Mouse (Mus musculus) c-Kit-positive CD71-positive TER-119-negative erythroid progenitor cells, embryonic 14.5 days (primary cell): ENCODE measurements at regions not wholly inside any gene's neighbourhood (a gene's known extent, or its start where the extent isn't known, plus 50 kb on each side); places are given as distances from the start of the nearest gene placed in this dataset.
A peak's percentile ranks its signal among the peaks of the same experiment; 100 is the strongest.

Source experiments
- DNase-seq: peaks from one replicate; pipeline ENCODE4 v3.0.0-alpha.2; 2013; ENCODE audit warnings: low read depth

GRCm38 (mm10) chr3:133599731-133600130 is 54.8 kb upstream of the Tet2 start:
- no peak for DNase-seq

- DNase-seq, result no peak
Measured at GRCm38 (mm10) chr3:133600447-133601220, 55.7 kb upstream of the Tet2 start.

GRCm38 (mm10) chr3:133605460-133605859 is 60.5 kb upstream of the Tet2 start:
- no peak for DNase-seq

GRCm38 (mm10) chr3:133608845-133609261 is 63.9 kb upstream of the Tet2 start:
- DNase-seq, result no peak

- peak; percentile 46 for DNase-seq
Measured at GRCm38 (mm10) chr3:133613836-133614711, 69.1 kb upstream of the Tet2 start.

GRCm38 (mm10) chr3:133614712-133615426 is 69.9 kb upstream of the Tet2 start:
- no peak for DNase-seq

GRCm38 (mm10) chr3:133617036-133617435 is 72.1 kb upstream of the Tet2 start:
- DNase-seq, result no peak

GRCm38 (mm10) chr3:133618491-133618890 is 73.6 kb upstream of the Tet2 start:
- DNase-seq, result no peak

- peak; percentile 38 for DNase-seq
Measured at GRCm38 (mm10) chr3:133623201-133623744, 78.3 kb upstream of the Tet2 start.

- DNase-seq, result peak; percentile 39
Measured at GRCm38 (mm10) chr3:133624079-133624875, 79.3 kb upstream of the Tet2 start.

GRCm38 (mm10) chr3:133625046-133625445 is 80.1 kb upstream of the Tet2 start:
- no peak for DNase-seq

- DNase-seq, result no peak
Measured at GRCm38 (mm10) chr3:133626442-133626841, 81.5 kb upstream of the Tet2 start.

GRCm38 (mm10) chr3:133627116-133627844 is 82.3 kb upstream of the Tet2 start:
- no peak for DNase-seq

GRCm38 (mm10) chr3:133634306-133634705 is 89.4 kb upstream of the Tet2 start:
- no peak for DNase-seq

GRCm38 (mm10) chr3:133645604-133646003 is 100.7 kb upstream of the Tet2 start:
- no peak for DNase-seq

GRCm38 (mm10) chr3:133646449-133647059 is 101.6 kb upstream of the Tet2 start:
- no peak for DNase-seq

GRCm38 (mm10) chr3:133650025-133650424 is 105.1 kb upstream of the Tet2 start:
- no peak for DNase-seq

GRCm38 (mm10) chr3:133651996-133652395 is 107.1 kb upstream of the Tet2 start:
- no peak for DNase-seq

- no peak for DNase-seq
Measured at GRCm38 (mm10) chr3:133659759-133660158, 114.8 kb upstream of the Tet2 start.

GRCm38 (mm10) chr3:133661303-133661702 is 116.4 kb upstream of the Tet2 start:
- no peak for DNase-seq
